Mouse (Mus musculus): ENCODE measurements at regions not wholly inside any gene's neighbourhood (a gene's known extent, or its start where the extent isn't known, plus 50 kb on each side); places are given as distances from the start of the nearest gene placed in this dataset.

DNA sequence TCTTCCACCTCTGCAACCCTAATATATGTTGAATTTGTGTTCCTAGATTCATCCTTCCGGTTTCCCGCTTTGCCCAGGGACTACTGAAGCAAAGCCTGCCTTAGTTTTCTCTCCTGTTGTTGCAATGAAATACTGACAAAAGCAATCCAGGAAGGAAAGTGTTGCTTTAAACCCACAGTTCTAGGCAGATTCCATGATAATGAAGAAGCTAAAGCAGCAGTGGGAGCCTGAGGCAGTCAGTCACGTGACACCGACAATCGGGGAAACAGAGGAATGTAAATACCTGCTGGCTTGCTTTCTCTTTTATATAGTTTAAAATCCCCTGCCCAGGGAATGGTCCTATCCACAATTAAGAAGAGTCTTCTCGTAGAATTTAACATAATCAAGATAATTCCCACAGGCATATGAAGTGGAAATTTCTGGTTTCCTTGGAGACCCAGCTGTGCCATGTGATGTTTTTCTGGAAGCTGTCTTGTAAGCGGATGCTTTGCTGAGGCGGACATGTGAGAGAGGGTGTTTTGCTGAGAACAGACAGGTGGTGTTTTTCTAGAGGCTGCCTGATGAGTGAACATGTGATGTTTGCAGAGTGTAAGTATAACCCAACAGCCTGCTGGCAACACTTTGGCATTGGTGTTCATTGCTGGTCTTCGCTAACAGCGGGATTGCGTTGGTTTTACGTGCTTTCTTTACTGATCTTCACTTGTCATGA is 398.0 kb downstream of the Prim2 start:
- no peaks in the 10 kb centered on the region for H3K27me3 ChIP-seq
- peak; percentile 56; the same call in 1 of the 2 replicates for ATAC-seq (replicated peaks; ENCODE audit: low FRiP score)
- no peaks in the 10 kb centered on the region for H3K36me3 ChIP-seq
- 0 out of 2 replicates have a peak overlapping the region, but pooled peaks have one; percentile 17 for H3K4me3 ChIP-seq (replicated peaks)
- H3K4me2 ChIP-seq, result peak overlapping the region; percentile 37
- H3K27ac ChIP-seq, result no peak overlapping the region
- no peak overlapping the region for H3K9ac ChIP-seq
- WGBS, result 54% methylated on average over 12 of the region's 12 CpGs
- peaks cover 3% of the 10 kb centered on the region; the same call in 1 of the 2 replicates for H3K4me1 ChIP-seq
- no peaks in the 10 kb centered on the region for H3K9me3 ChIP-seq (replicated peaks)

DNA sequence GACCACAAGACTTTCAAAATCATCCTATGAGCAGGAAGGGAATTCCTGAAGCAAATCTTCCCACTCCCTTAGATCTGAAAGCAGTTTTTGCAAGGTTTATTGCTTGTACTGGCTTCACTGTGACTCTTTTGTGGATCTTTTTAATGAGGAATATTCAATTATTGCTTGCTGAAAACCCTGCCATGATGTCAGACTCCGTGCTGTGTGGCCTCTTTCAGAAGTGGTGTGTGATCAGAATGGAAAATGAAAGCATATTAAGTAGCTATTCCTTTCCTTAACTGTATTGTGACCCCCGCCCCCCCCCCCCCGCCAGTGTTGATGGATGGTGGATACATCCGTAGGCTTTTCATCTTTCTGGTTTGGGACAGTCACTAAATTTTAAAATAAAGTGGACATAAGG is 400.4 kb downstream of the Prim2 start:
- no peak overlapping the region for H3K4me2 ChIP-seq
- H3K27ac ChIP-seq, result no peak overlapping the region
- 79% methylated on average over 4 of the region's 4 CpGs for WGBS
- ATAC-seq (replicated peaks; ENCODE audit: low FRiP score), result no peak
- no peak overlapping the region for H3K9ac ChIP-seq
- H3K4me3 ChIP-seq (replicated peaks), result no peak overlapping the region
- H3K27me3 ChIP-seq, result no peaks in the 10 kb centered on the region
- H3K36me3 ChIP-seq, result no peaks in the 10 kb centered on the region
- H3K9me3 ChIP-seq (replicated peaks), result no peaks in the 10 kb centered on the region
- H3K4me1 ChIP-seq, result peaks cover 3% of the 10 kb centered on the region; the same call in 1 of the 2 replicates

DNA sequence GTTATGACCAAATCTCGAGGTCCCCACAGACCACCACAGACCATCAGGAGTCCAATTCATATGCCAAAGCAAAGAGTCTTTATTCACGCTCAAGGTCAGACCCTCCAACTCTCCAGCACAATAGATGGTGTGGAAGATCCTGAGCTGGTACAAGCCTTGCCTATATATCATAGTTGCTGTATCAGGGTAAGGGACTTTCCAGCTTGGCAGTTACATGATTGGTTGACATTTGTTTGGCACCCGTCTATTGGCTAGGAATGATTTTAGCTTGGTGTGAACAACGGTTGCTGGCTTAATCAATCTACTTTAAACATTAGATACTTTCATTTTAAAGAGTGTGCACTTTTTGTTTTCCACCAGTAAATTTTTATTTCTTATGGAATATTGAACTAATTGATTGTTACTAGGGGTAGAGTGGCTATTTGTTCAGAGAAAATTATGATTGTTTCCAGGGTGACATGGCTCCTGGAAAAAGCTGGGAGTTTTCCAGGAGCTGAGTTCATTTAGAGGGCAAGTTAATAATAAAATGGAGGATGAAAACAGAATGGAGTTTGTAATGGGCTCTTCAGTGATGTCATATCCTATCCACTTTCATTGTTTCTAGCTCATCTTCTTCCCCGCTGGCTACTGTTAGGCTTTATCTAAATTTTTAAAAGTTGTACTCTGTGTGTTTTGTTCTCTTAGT is 403.7 kb downstream of the Prim2 start:
- no peak overlapping the region for H3K4me2 ChIP-seq
- no peaks in the 10 kb centered on the region for H3K27me3 ChIP-seq
- no peaks in the 10 kb centered on the region for H3K36me3 ChIP-seq
- H3K4me1 ChIP-seq, result no peaks in the 10 kb centered on the region
- ATAC-seq (replicated peaks; ENCODE audit: low FRiP score), result no peak
- WGBS, result 79% methylated on average over 5 of the region's 5 CpGs
- no peak overlapping the region for H3K27ac ChIP-seq
- H3K9ac ChIP-seq, result no peak overlapping the region
- no peaks in the 10 kb centered on the region for H3K9me3 ChIP-seq (replicated peaks)
- no peak overlapping the region for H3K4me3 ChIP-seq (replicated peaks)

DNA sequence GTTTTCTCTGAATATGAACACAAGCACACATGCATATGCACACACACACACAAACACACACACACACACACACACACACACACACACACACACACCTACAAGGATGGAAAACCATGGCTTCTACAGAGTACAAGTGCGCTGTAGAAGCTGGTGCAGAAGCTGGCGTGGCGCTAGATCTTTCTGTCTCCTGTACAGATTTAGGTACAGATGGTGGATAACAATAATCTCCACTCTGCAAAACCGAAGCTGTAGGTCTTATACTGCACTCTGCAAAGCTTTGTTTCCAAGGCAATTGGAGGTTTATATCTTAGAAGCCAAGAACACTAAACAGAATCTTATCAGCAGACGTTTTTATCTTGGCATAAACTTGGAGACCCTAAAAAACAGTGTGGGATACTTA is 420.1 kb downstream of the Prim2 start:
- Histone ChIP-seq H3K9ac (no peak overlapping the region), H3K4me1 (no peaks in the 10 kb centered on the region), H3K27me3 (no peaks in the 10 kb centered on the region), H3K9me3 (replicated peaks) (no peaks in the 10 kb centered on the region), H3K36me3 (no peaks in the 10 kb centered on the region), H3K4me2 (no peak overlapping the region), H3K4me3 (replicated peaks) (no peak overlapping the region), H3K27ac (no peak overlapping the region)
- ATAC-seq (replicated peaks; ENCODE audit: low FRiP score), result no peak
- 87% methylated on average over 5 of the region's 5 CpGs for WGBS

DNA sequence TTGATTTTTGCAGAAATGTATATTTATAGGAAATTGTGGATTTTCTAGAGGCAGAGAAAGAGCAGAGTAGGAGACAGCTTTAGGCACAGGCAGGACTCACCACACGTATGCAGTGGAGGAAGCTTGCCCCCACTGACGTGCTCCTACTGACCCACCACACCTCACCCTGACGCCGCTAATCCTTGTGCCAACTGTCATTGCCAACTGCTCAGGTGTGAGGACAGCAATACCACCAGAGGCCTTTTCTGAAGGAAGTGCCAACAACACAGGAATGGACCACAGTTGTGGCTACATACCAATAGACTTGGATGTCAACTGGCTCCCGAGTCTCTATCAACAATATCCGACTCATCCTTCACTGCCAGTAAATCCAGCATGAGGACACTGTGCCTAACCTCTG is 422.5 kb downstream of the Prim2 start:
- Histone ChIP-seq H3K36me3 (no peaks in the 10 kb centered on the region), H3K9ac (no peak overlapping the region), H3K27me3 (no peaks in the 10 kb centered on the region), H3K4me1 (no peaks in the 10 kb centered on the region), H3K9me3 (replicated peaks) (no peaks in the 10 kb centered on the region), H3K4me3 (replicated peaks) (no peak overlapping the region), H3K27ac (no peak overlapping the region), H3K4me2 (no peak overlapping the region)
- WGBS, result 87% methylated on average over 6 of the region's 6 CpGs
- ATAC-seq (replicated peaks; ENCODE audit: low FRiP score), result no peak

DNA sequence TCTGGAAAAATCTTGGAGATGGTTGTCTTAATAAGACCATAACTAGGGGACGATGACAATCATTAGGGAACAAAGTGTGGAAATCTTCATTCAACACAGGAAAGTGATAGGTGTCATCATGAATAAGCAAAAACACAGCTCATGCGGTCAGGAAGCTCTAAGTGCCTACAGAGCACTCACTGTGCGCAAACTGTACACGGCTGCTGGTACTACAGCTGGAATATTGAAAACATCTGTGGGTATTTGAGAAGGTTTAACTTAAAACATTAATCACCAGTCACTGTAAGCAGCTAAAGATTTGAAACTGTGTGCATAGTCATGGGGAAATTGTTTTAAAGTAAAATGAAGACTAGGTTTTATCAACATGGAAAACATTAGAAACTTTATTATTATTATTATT is 424.4 kb downstream of the Prim2 start:
- no peak overlapping the region for H3K4me3 ChIP-seq (replicated peaks)
- H3K4me1 ChIP-seq, result no peaks in the 10 kb centered on the region
- no peak overlapping the region for H3K9ac ChIP-seq
- ATAC-seq (replicated peaks; ENCODE audit: low FRiP score), result no peak
- no peaks in the 10 kb centered on the region for H3K9me3 ChIP-seq (replicated peaks)
- H3K27me3 ChIP-seq, result no peaks in the 10 kb centered on the region
- no peaks in the 10 kb centered on the region for H3K36me3 ChIP-seq
- no peak overlapping the region for H3K4me2 ChIP-seq
- no peak overlapping the region for H3K27ac ChIP-seq
- WGBS, result 77% methylated on average over 4 of the region's 4 CpGs

DNA sequence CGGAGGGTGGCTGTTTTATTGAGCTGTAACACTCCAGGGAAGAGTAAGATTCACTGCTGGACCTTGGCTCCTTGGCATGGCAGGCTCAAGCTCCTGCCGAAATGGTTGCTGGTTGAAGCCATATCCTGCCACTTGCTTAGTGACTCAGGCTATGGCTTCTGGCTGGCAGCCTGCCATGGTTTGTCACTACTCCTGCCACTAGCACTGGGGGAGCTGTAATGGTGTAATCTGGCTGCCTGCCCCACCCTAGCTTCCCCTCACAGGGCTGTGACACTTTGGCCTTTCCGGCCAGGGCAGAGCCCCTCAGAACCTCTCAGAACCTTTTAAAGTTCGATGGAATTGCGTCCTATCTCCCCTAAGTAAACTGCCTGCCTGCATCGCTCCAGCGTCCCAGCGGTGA is 424.9 kb downstream of the Prim2 start:
- ATAC-seq (replicated peaks; ENCODE audit: low FRiP score), result no peak
- Histone ChIP-seq H3K4me3 (replicated peaks) (no peak overlapping the region), H3K27ac (no peak overlapping the region), H3K36me3 (no peaks in the 10 kb centered on the region), H3K4me2 (no peak overlapping the region), H3K4me1 (no peaks in the 10 kb centered on the region), H3K27me3 (no peaks in the 10 kb centered on the region), H3K9ac (no peak overlapping the region), H3K9me3 (replicated peaks) (no peaks in the 10 kb centered on the region)
- 85% methylated on average over 8 of the region's 8 CpGs for WGBS

DNA sequence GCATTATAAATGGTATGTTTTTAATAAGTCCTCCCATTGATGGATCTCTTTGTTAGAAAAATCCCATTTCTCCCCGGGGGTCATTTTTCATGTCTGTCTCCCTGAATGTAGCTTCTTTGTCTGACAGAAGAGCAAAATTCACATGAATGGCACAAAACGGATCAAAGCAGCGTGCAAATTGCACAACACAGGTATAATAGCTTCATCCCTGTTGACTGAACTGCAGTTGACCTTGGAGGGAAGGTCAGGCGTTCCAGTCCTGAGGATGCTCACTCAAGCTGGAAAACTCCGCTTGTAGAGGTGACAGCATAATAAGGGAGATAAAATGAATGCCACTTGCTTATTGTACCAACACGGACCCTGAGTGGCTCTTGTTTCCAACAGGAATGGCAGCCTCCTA is 446.6 kb downstream of the Prim2 start:
- H3K9me3 ChIP-seq (replicated peaks), result no peaks in the 10 kb centered on the region
- ATAC-seq (replicated peaks; ENCODE audit: low FRiP score), result no peak
- no peak overlapping the region for H3K9ac ChIP-seq
- no peaks in the 10 kb centered on the region for H3K27me3 ChIP-seq
- 71% methylated on average over 6 of the region's 6 CpGs for WGBS
- H3K4me3 ChIP-seq (replicated peaks), result no peak overlapping the region
- H3K27ac ChIP-seq, result no peak overlapping the region
- no peaks in the 10 kb centered on the region for H3K36me3 ChIP-seq
- no peak overlapping the region for H3K4me2 ChIP-seq
- no peaks in the 10 kb centered on the region for H3K4me1 ChIP-seq

DNA sequence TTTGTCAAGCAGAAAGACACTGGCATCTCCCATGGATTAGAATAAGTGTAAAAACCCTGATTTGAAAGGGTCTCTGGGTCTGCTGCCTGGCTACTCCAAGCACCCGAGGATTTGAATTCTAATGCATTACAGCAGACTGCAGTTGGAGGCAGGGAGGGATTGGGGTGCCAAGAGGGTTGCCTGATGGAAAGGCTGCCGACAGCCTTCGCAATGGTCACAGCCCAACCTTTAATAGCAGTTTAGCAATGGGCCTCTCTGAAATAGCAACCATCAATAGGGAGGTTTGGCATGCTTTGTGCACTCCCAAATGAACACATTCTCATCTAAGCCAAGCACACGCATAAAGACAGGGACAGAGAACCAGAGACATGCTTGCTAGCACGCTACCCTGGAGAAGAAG is 454.8 kb downstream of the Prim2 start:
- H3K27ac ChIP-seq, result no peak overlapping the region
- ATAC-seq (replicated peaks; ENCODE audit: low FRiP score), result no peak

DNA sequence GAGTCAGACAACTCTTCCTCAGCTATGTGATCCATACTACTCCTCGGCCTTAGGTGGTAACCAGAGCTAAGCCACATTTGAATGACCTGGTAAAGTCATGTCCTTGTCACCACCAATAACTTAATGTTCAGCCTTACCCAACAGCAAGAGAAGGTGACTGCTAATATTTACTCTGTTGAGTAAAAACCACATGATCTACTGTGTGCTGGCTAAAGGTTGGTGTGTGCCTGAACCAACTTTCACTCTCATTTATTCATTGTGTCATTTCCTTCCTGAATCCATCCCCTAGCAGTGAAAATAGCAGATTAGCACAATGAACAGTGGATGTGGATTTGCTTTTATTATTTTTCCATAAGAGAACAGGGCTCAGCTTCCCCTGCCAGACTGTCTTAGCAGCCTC is 455.2 kb downstream of the Prim2 start:
- H3K4me3 ChIP-seq (replicated peaks), result no peak overlapping the region
- H3K27ac ChIP-seq, result no peak overlapping the region
- H3K4me2 ChIP-seq, result no peak overlapping the region
- no peak for ATAC-seq (replicated peaks; ENCODE audit: low FRiP score)
- no peaks in the 10 kb centered on the region for H3K36me3 ChIP-seq
- H3K4me1 ChIP-seq, result no peaks in the 10 kb centered on the region
- H3K27me3 ChIP-seq, result no peaks in the 10 kb centered on the region
- 74% methylated on average over 1 of the region's 1 CpGs for WGBS
- no peaks in the 10 kb centered on the region for H3K9me3 ChIP-seq (replicated peaks)
- H3K9ac ChIP-seq, result no peak overlapping the region

More for the DNA sequence above, 454.8 kb downstream of the Prim2 start:
- H3K4me3 ChIP-seq (replicated peaks), result no peak overlapping the region
- H3K4me2 ChIP-seq, result no peak overlapping the region
- H3K9me3 ChIP-seq (replicated peaks), result no peaks in the 10 kb centered on the region
- no peaks in the 10 kb centered on the region for H3K36me3 ChIP-seq
- 77% methylated on average over 5 of the region's 5 CpGs for WGBS
- no peak overlapping the region for H3K9ac ChIP-seq
- no peaks in the 10 kb centered on the region for H3K27me3 ChIP-seq
- no peaks in the 10 kb centered on the region for H3K4me1 ChIP-seq

DNA sequence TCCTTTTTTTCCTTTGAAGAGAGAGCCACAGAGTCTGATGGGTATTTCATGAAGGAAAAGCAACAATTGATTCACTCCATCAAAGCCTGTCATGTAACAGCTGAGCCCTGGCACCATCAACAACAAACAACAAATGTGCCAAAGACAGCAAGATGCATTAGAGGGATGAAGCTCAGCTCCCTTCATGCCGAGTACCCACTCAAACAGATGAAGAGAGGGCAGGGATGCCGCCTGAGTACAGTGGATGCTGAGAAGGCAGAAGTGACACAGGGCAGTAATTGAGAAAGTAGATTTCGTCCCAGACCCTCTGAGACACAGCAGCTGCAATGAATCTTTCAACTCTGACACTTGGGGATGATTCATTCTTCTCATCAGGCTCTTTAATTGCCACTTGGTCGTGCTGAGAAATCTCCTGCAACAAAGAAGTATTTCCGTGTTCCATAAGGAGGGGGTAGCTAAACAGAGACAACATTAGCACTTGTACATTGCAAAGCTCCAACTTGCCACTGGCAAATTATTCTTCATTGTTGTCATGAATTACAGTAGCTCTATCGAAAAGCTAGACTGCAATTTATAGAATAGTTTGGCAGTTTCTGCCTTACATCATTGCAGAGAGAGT is 467.9 kb downstream of the Prim2 start:
- Histone ChIP-seq H3K36me3 (no peaks in the 10 kb centered on the region), H3K4me1 (no peaks in the 10 kb centered on the region), H3K4me3 (replicated peaks) (no peak overlapping the region), H3K4me2 (no peak overlapping the region), H3K27ac (no peak overlapping the region), H3K9me3 (replicated peaks) (no peaks in the 10 kb centered on the region), H3K9ac (no peak overlapping the region), H3K27me3 (no peaks in the 10 kb centered on the region)
- WGBS, result 27% methylated on average over 6 of the region's 6 CpGs
- ATAC-seq (replicated peaks; ENCODE audit: low FRiP score), result 0 out of 2 replicates have a peak, but pooled peaks have one; percentile 22

DNA sequence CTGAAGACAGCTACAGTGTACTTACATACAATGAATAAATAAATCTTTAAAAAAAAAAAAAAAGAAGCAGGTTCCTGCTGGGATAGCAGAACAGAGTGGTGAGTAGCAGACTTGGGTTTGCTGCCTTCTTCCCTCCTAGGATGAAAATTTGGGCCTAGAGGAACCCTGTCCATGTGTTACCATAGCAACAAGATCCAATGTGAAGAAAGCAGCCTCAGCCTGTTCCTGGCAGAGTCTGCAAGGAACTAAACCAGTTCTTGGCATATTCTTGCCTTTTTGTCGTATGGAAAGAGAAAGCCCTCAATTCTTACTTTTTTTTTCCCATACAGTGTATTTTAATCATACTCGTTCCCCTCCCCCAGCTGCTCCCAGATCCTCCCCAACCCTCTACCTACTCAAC is 474.5 kb downstream of the Prim2 start:
- no peak overlapping the region for H3K4me3 ChIP-seq (replicated peaks)
- no peak overlapping the region for H3K4me2 ChIP-seq
- 77% methylated on average over 2 of the region's 2 CpGs for WGBS
- no peak overlapping the region for H3K27ac ChIP-seq
- ATAC-seq (replicated peaks; ENCODE audit: low FRiP score), result no peak
- H3K9ac ChIP-seq, result no peak overlapping the region
- no peaks in the 10 kb centered on the region for H3K36me3 ChIP-seq
- no peaks in the 10 kb centered on the region for H3K9me3 ChIP-seq (replicated peaks)
- no peaks in the 10 kb centered on the region for H3K4me1 ChIP-seq
- H3K27me3 ChIP-seq, result no peaks in the 10 kb centered on the region

Data from kidney, embryonic 15.5 days (tissue).